Mouse (Mus musculus): ENCODE data around the gene Rack1. TPM values are rescaled to one million over a fixed set of nuclear protein-coding genes. Genes with fewer than 3 reads are reported as not detected.
"Not testable (repeated sequence)": the region's sequence is repeated elsewhere in the genome, so short reads cannot be mapped to it uniquely, and the experiment has no call there.

The Rack1 gene
- polyA plus RNA-seq (2014; fragmentation: Nextera tagmentation; extraction: Ambion mirVana): 805 and 864 TPM in 2 replicates

DNA sequence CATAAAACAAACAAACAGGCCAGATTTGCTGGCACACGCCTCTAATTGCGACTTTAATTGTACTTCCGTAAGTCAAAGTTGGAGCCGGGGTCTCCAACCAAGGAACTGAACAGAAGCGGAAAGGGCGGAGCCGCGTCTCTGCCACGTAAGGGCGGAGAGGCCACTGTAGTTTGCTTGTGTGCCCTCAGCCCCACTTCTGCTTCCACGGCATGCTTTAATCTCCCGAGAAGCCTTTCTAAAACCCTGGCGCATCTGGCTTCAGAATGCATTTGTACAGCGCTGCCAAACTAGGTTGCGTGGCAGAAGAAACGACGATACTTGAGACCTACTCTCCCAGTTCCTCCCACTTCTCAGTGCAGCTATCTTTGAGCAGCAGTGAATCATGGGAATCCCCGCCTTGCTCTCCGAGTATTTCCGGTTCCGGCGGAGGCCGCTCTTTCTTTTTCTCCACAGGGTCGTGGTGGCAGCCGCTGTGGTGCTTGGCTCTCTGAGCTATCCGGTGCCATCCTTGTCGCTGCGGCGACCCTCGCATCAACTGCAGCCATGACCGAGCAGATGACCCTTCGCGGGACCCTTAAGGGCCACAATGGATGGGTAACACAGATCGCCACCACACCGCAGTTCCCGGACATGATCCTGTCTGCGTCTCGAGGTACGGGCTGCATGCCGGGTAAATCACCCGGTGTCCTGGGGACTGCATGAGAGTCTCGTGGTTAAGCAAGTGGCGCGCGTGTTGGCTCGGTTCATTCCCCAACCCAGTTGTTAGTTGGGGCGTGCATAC is at the start of gene Rack1:
Rack1 (plus strand) TSS at position 412 of the 781 bp plus-strand sequence.
- Histone ChIP-seq H3K4me1 (ENCODE audit: control insufficient read depth, insufficient read depth, low read length) (peaks cover 12% of the 10 kb centered on the region), H3K9me3 (ENCODE audit: control insufficient read depth, low read length) (no peaks in the 10 kb centered on the region), H3K4me3 (ENCODE audit: low read depth, low read length) (peak within 1 kb of the TSS; percentile 89), H3K9ac (ENCODE audit: low read length) (peak within 1 kb of the TSS; percentile 94), H3K27me3 (ENCODE audit: control insufficient read depth, insufficient read depth, low read length) (no peaks in the 10 kb centered on the region), H3K27ac (replicated peaks; ENCODE audit: low read depth, low read length) (peak within 1 kb of the TSS; percentile 94), H3K36me3 (ENCODE audit: control insufficient read depth, insufficient read depth, low read length) (peaks cover 27% of the 10 kb centered on the region), H3K4me2 (ENCODE audit: low read depth, severe bottlenecking) (peak within 1 kb of the TSS; percentile 79)
- ATAC-seq (ENCODE audit: insufficient number of reproducible peaks, low FRiP score, low TSS enrichment, low read depth) (peak; percentile 88), DNase-seq (ENCODE audit: low spot score) (peak; percentile 93)
- under 1% methylated on average over 47 of the region's 47 CpGs for WGBS

DNA sequence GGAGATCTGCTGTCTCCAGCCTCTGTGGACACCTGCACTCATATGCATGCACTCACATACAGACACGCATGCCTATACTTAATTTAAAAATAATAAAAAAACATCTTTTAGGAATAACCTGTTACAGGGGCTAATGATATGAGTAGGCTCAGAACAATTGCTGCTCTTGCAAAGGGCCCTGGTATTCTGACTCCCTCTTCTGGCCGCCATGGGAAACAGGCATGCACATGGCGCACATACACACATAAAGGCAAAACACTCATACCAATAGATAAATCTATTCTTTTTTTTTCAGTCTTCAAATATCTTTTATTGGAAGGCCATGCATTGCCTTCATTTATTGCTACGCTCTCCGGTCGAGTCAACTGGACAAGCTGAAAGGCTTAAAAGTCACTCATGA is 49.7 kb upstream of the Rack1 start:
- ATAC-seq (ENCODE audit: insufficient number of reproducible peaks, low FRiP score, low TSS enrichment, low read depth) (no peak), DNase-seq (ENCODE audit: low spot score) (no peak)
- Histone ChIP-seq H3K27ac (replicated peaks; ENCODE audit: low read depth, low read length) (no peak overlapping the region), H3K9ac (ENCODE audit: low read length) (no peak overlapping the region), H3K4me1 (ENCODE audit: control insufficient read depth, insufficient read depth, low read length) (no peaks in the 10 kb centered on the region), H3K27me3 (ENCODE audit: control insufficient read depth, insufficient read depth, low read length) (no peaks in the 10 kb centered on the region), H3K4me2 (ENCODE audit: low read depth, severe bottlenecking) (no peak overlapping the region), H3K9me3 (ENCODE audit: control insufficient read depth, low read length) (no peaks in the 10 kb centered on the region), H3K4me3 (ENCODE audit: low read depth, low read length) (no peak overlapping the region), H3K36me3 (ENCODE audit: control insufficient read depth, insufficient read depth, low read length) (no peaks in the 10 kb centered on the region)
- WGBS: 93% methylated on average over 6 of the region's 6 CpGs

DNA sequence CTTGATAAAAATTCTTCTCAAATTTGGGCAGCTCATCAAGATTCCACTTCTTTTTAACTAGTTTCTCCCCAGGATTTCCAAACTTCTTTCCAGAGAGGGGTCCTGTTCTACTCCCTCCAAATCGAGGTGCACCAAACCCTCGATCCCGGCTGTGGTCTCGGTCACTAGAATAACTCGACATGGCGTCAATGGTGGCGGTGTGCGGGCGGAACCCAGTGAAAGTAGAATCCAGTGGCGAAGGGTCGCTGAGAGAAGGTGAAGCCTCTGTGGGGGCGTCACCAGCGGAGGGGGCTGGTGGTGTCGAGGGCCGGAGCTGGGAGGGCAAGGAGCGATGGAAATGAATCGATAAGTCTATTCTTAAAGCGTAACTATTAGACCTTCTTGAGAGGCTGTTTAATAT is 46.6 kb upstream of the Rack1 start:
- H3K9ac ChIP-seq (ENCODE audit: low read length); H3K27me3 ChIP-seq (ENCODE audit: control insufficient read depth, insufficient read depth, low read length); DNase-seq (ENCODE audit: low spot score); ATAC-seq (ENCODE audit: insufficient number of reproducible peaks, low FRiP score, low TSS enrichment, low read depth); H3K36me3 ChIP-seq (ENCODE audit: control insufficient read depth, insufficient read depth, low read length); H3K27ac ChIP-seq (replicated peaks; ENCODE audit: low read depth, low read length); H3K9me3 ChIP-seq (ENCODE audit: control insufficient read depth, low read length); H3K4me1 ChIP-seq (ENCODE audit: control insufficient read depth, insufficient read depth, low read length); H3K4me3 ChIP-seq (ENCODE audit: low read depth, low read length); H3K4me2 ChIP-seq (ENCODE audit: low read depth, severe bottlenecking): not testable (repeated sequence)
- WGBS: 92% methylated on average over 18 of the region's 18 CpGs

DNA sequence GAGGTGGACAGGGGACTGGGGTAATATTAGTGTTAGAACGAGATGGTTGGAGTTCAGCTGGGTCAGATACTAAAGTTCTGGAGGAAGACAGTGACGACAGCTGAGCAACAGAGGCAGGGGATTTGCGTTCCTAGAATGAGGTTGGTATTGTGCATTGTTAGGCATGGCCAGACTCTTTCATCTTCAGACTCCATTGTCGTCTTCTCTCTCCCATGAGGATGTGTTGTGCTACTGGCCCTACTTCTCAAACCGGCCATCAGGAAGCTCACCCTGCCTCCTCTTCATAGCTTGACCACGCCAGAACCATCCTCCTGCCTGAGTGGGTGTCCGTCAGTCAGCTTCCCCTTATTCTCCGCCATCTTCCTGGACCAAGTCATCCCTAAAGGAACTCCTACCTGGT is 41.1 kb upstream of the Rack1 start:
- Histone ChIP-seq H3K9ac (ENCODE audit: low read length) (no peak overlapping the region), H3K27me3 (ENCODE audit: control insufficient read depth, insufficient read depth, low read length) (no peaks in the 10 kb centered on the region), H3K4me2 (ENCODE audit: low read depth, severe bottlenecking) (no peak overlapping the region), H3K27ac (replicated peaks; ENCODE audit: low read depth, low read length) (no peak overlapping the region), H3K36me3 (ENCODE audit: control insufficient read depth, insufficient read depth, low read length) (no peaks in the 10 kb centered on the region), H3K9me3 (ENCODE audit: control insufficient read depth, low read length) (no peaks in the 10 kb centered on the region), H3K4me3 (ENCODE audit: low read depth, low read length) (no peak overlapping the region), H3K4me1 (ENCODE audit: control insufficient read depth, insufficient read depth, low read length) (no peaks in the 10 kb centered on the region)
- DNase-seq (ENCODE audit: low spot score): no peak
- ATAC-seq (ENCODE audit: insufficient number of reproducible peaks, low FRiP score, low TSS enrichment, low read depth): no peak
- WGBS: 83% methylated on average over 8 of the region's 8 CpGs

DNA sequence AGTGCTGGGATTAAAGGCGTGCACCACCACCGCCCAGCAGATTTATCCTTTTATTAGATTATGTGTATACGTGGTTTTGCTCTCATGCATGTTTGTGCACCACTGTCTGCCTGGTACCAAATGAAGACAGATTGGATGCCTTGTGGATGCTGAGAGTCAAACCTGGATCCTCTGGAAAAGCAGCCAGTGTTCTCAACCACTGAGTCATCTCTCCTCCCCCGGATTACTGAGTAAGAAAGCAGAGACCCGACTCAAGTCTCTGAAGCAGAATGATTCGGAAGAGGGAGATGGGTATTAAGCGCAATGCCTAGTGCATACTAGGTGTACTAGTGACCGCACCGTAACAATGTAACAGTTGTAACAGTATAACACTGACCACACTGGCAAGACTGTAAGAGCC is 36.0 kb upstream of the Rack1 start:
- no peak overlapping the region for H3K4me2 ChIP-seq (ENCODE audit: low read depth, severe bottlenecking)
- H3K36me3 ChIP-seq (ENCODE audit: control insufficient read depth, insufficient read depth, low read length): no peaks in the 10 kb centered on the region
- no peak overlapping the region for H3K4me3 ChIP-seq (ENCODE audit: low read depth, low read length)
- H3K27ac ChIP-seq (replicated peaks; ENCODE audit: low read depth, low read length): no peak overlapping the region
- no peaks in the 10 kb centered on the region for H3K27me3 ChIP-seq (ENCODE audit: control insufficient read depth, insufficient read depth, low read length)
- H3K9ac ChIP-seq (ENCODE audit: low read length): no peak overlapping the region
- 90% methylated on average over 9 of the region's 9 CpGs for WGBS
- H3K4me1 ChIP-seq (ENCODE audit: control insufficient read depth, insufficient read depth, low read length): no peaks in the 10 kb centered on the region
- ATAC-seq (ENCODE audit: insufficient number of reproducible peaks, low FRiP score, low TSS enrichment, low read depth) (no peak), DNase-seq (ENCODE audit: low spot score) (no peak)
- no peaks in the 10 kb centered on the region for H3K9me3 ChIP-seq (ENCODE audit: control insufficient read depth, low read length)

DNA sequence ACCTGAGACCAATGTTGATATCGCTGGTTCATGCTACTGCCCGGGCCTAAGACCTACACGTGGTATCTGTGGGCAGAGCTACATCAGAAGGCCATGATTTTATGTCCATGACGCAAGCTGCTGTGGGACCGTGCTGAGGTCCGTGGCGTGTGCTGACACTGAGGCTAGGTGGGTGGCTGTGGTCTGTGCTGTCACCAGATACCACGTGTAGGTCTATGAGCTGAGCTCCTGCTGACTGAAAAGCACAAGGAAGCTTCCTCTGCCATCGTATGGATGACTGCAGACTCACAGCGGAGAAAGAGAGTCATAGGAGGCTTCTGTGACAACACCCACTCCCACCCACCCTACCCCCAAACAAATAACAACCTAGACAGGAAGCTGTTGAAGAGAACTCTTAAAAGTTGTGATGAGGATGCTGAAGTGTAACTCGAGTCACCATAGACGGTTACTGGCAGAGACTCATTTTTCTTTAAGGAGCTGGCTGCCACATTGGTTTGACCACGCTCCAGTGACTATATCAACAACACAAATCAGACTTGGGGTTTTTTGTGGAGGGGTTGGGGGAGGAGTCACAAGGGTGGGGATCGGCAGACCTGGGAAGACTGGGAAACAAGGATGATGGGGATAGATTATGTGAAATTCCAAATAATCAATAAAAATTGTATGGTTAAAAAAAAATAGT is 32.8 kb upstream of the Rack1 start:
- DNase-seq (ENCODE audit: low spot score) (no peak), ATAC-seq (ENCODE audit: insufficient number of reproducible peaks, low FRiP score, low TSS enrichment, low read depth) (no peak)
- Histone ChIP-seq H3K4me3 (ENCODE audit: low read depth, low read length) (no peak overlapping the region), H3K4me2 (ENCODE audit: low read depth, severe bottlenecking) (no peak overlapping the region), H3K4me1 (ENCODE audit: control insufficient read depth, insufficient read depth, low read length) (no peaks in the 10 kb centered on the region), H3K9ac (ENCODE audit: low read length) (no peak overlapping the region), H3K9me3 (ENCODE audit: control insufficient read depth, low read length) (no peaks in the 10 kb centered on the region), H3K36me3 (ENCODE audit: control insufficient read depth, insufficient read depth, low read length) (no peaks in the 10 kb centered on the region), H3K27me3 (ENCODE audit: control insufficient read depth, insufficient read depth, low read length) (no peaks in the 10 kb centered on the region), H3K27ac (replicated peaks; ENCODE audit: low read depth, low read length) (no peak overlapping the region)
- 85% methylated on average over 14 of the region's 14 CpGs for WGBS

DNA sequence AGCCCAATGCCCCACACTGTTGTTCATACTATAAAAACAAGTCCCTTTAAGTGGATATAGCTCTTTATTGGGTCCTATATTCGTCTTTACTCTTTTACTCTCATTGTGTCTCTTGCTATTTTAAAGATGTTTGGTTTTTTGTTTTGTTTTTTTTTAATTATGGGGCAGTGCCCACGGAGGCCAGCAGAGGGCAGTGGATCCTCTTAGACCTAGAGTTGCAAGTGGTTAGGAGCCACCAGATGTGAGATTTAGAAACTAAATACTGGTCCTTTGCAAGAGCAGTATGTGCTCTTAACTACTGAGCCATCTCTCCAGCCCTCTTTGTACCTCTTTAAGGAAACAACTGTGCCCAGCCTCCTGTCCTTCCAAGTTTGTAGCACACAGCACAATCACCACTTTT is 28.4 kb upstream of the Rack1 start:
- ATAC-seq (ENCODE audit: insufficient number of reproducible peaks, low FRiP score, low TSS enrichment, low read depth): no peak
- WGBS: 11% methylated on average over 2 of the region's 2 CpGs
- Histone ChIP-seq H3K27me3 (ENCODE audit: control insufficient read depth, insufficient read depth, low read length) (no peaks in the 10 kb centered on the region), H3K4me2 (ENCODE audit: low read depth, severe bottlenecking) (no peak overlapping the region), H3K36me3 (ENCODE audit: control insufficient read depth, insufficient read depth, low read length) (no peaks in the 10 kb centered on the region), H3K9ac (ENCODE audit: low read length) (no peak overlapping the region), H3K4me1 (ENCODE audit: control insufficient read depth, insufficient read depth, low read length) (no peaks in the 10 kb centered on the region), H3K27ac (replicated peaks; ENCODE audit: low read depth, low read length) (no peak overlapping the region), H3K4me3 (ENCODE audit: low read depth, low read length) (no peak overlapping the region), H3K9me3 (ENCODE audit: control insufficient read depth, low read length) (no peaks in the 10 kb centered on the region)
- peak; percentile 64 for DNase-seq (ENCODE audit: low spot score)

DNA sequence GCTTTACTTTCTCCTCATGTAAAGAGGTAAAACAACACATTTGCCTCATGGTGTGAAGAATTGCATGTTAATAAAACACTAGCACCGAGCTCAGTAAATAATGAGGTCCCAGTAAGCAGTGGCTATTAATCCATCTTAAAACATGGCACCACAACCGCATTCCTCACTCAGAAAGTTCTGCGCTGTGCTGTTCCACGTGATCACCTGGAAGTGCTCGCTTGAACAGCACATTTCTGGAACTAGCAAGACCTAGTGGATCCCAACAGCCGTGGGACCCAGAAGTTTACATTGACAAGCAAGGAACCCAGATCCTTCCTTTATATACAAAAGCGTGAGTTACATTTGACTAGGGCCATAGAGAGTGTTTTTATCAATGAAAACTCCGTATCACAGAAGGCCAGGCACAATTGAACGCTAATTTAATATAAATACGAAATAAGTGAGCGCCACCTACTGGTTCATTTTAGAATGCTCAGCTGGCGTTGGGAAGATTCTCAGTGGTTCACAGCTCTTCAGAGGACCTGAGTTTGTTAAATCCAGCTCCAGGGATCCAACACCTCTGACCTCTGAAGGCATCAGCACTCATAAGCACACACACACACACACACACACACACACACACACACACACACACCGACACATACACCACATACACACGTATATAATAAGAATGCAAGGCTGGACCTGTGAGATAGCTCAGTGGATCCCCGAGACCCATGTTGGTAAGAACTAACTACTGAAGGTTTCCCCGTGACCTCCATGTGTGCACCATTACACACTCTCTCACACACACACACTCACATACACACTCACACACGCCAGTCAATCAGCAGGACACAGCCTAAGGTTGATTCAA is 25.5 kb upstream of the Rack1 start:
- Histone ChIP-seq H3K27me3 (ENCODE audit: control insufficient read depth, insufficient read depth, low read length) (no peaks in the 10 kb centered on the region), H3K36me3 (ENCODE audit: control insufficient read depth, insufficient read depth, low read length) (no peaks in the 10 kb centered on the region), H3K9me3 (ENCODE audit: control insufficient read depth, low read length) (no peaks in the 10 kb centered on the region), H3K27ac (replicated peaks; ENCODE audit: low read depth, low read length) (no peak overlapping the region), H3K4me1 (ENCODE audit: control insufficient read depth, insufficient read depth, low read length) (no peaks in the 10 kb centered on the region), H3K4me2 (ENCODE audit: low read depth, severe bottlenecking) (peak overlapping the region; percentile 24; the same call in 1 of the 2 replicates), H3K4me3 (ENCODE audit: low read depth, low read length) (no peak overlapping the region), H3K9ac (ENCODE audit: low read length) (no peak overlapping the region)
- WGBS: 35% methylated on average over 17 of the region's 17 CpGs
- ATAC-seq (ENCODE audit: insufficient number of reproducible peaks, low FRiP score, low TSS enrichment, low read depth) (no peak), DNase-seq (ENCODE audit: low spot score) (peak; percentile 62)
